Mouse (Mus musculus) myocyte (in vitro differentiated cells): ENCODE data around the gene Fanca. TPM values are rescaled to one million over a fixed set of nuclear protein-coding genes. Genes with fewer than 3 reads are reported as not detected.

ENCODE experiments used
- H3K27me3 ChIP-seq: one replicate; pipeline ENCODE4 v1.6.1; 2011; ENCODE audit not compliant: control insufficient read depth, insufficient read depth, insufficient read length
- H3K36me3 ChIP-seq: one replicate; pipeline ENCODE4 v1.6.1; 2011; ENCODE audit not compliant: control insufficient read depth, insufficient read depth
- H3K4me2 ChIP-seq: one replicate; pipeline ENCODE4 v1.6.1; 2011; ENCODE audit warnings: low read depth, control low read depth
- H3K4me3 ChIP-seq: one replicate; pipeline ENCODE4 v1.5.1; 2011; ENCODE audit warnings: mild to moderate bottlenecking, control low read depth, moderate library complexity
- H3K79me2 ChIP-seq: one replicate; pipeline ENCODE4 v1.6.1; 2011; ENCODE audit not compliant: control insufficient read depth, insufficient read depth
- H3ac ChIP-seq: one replicate; pipeline ENCODE4 v1.6.1; 2011; ENCODE audit not compliant: control insufficient read depth, insufficient read length
- CEBPB ChIP-seq: IDR thresholded peaks from 2 replicates; pipeline ENCODE4 v1.6.1; 2011; ENCODE audit warnings: mild to moderate bottlenecking, moderate library complexity; ENCODE audit not compliant: poor library complexity, insufficient read depth, severe bottlenecking
- E2F4 ChIP-seq: IDR thresholded peaks from one replicate; pipeline ENCODE4 v1.6.1; 2011; ENCODE audit warnings: mild to moderate bottlenecking, control low read depth, moderate library complexity; ENCODE audit not compliant: insufficient read depth
- MAX ChIP-seq: IDR thresholded peaks from one replicate; pipeline ENCODE4 v1.6.1; 2011; ENCODE audit warnings: low read depth, mild to moderate bottlenecking, control low read depth
- MYOD1 ChIP-seq, 3 experiments: IDR thresholded peaks; one replicate each; pipeline ENCODE4 v1.6.1; 2011; ENCODE audit warnings: control low read depth in 2 of 3, low read depth in 2 of 3, mild to moderate bottlenecking in 2 of 3, moderate library complexity in 1 of 3; ENCODE audit not compliant: insufficient read length in 2 of 3, control insufficient read depth in 1 of 3
- MYOG ChIP-seq, 3 experiments: IDR thresholded peaks; one replicate each; pipeline ENCODE4 v1.6.1; 2011; ENCODE audit warnings: control low read depth in 2 of 3, low read depth in 2 of 3, mild to moderate bottlenecking in 2 of 3; ENCODE audit not compliant: insufficient read length in 2 of 3, control insufficient read depth in 1 of 3, insufficient read depth in 1 of 3
- POLR2A ChIP-seq: IDR thresholded peaks from one replicate; pipeline ENCODE4 v1.6.1; 2011; ENCODE audit warnings: low read depth, mild to moderate bottlenecking, control low read depth, moderate library complexity; ENCODE audit not compliant: insufficient read length
- POLR2AphosphoS2 ChIP-seq: IDR thresholded peaks from one replicate; pipeline ENCODE4 v1.6.1; 2011; ENCODE audit warnings: low read depth, control low read depth; ENCODE audit not compliant: insufficient read length
- REST ChIP-seq: IDR thresholded peaks from one replicate; pipeline ENCODE4 v1.6.1; 2011; ENCODE audit warnings: mild to moderate bottlenecking, control low read depth, moderate library complexity; ENCODE audit not compliant: insufficient read depth, insufficient read length
- SRF ChIP-seq: IDR thresholded peaks from one replicate; pipeline ENCODE4 v1.6.1; 2011; ENCODE audit warnings: low read depth; ENCODE audit not compliant: control insufficient read depth, insufficient read length
- TCF12 ChIP-seq: IDR thresholded peaks from one replicate; pipeline ENCODE4 v1.6.1; 2011; ENCODE audit warnings: mild to moderate bottlenecking, control low read depth; ENCODE audit not compliant: poor library complexity, insufficient read depth, severe bottlenecking
- TCF3 ChIP-seq: IDR thresholded peaks from one replicate; pipeline ENCODE4 v1.6.1; 2011; ENCODE audit warnings: low read depth, control low read depth; ENCODE audit not compliant: insufficient read length
- USF1 ChIP-seq: IDR thresholded peaks from one replicate; pipeline ENCODE4 v1.6.1; 2011; ENCODE audit warnings: low read depth, mild to moderate bottlenecking, control low read depth, moderate library complexity
- polyA plus RNA-seq: library from polyadenylated mRNA; unstranded; fragments of >200 nt; fragmentation: generic; extraction: Trizol; gene quantifications from one replicate; pipeline ENCODE4 v1.2.1, GENCODE M21; 2012; ENCODE audit warnings: missing spikeins

Fanca gene
- polyA plus RNA-seq, 1 experiment: 4.0 TPM

GRCm38 (mm10) chr8:123343422-123343821, 25.0 kb upstream of the Fanca start:
- Histone ChIP-seq H3K79me2 (no peaks in the 10 kb centered on the region), H3ac (no peak overlapping the region), H3K4me3 (no peak overlapping the region), H3K4me2 (no peak overlapping the region), H3K27me3 (no peaks in the 10 kb centered on the region), H3K36me3 (no peaks in the 10 kb centered on the region)
- TF ChIP-seq REST (no peak), MAX (no peak), SRF (no peak), POLR2A (no peak), E2F4 (no peak), POLR2AphosphoS2 (no peak)

GRCm38 (mm10) chr8:123342911-123343310, 24.5 kb upstream of the Fanca start:
- no peak for TF ChIP-seq TCF3
- no peak for TF ChIP-seq E2F4
- TF ChIP-seq CEBPB: no peak
- no peak for TF ChIP-seq MYOG (IDR thresholded peaks at IDR 0.05; ENCODE audit: control insufficient read depth in 1 of 3, insufficient read depth in 1 of 3, insufficient read length in 2 of 3, low read depth in 2 of 3)
- TF ChIP-seq MAX: no peak
- no peak for TF ChIP-seq MYOD1 (IDR thresholded peaks at IDR 0.05; ENCODE audit: control insufficient read depth in 1 of 3, insufficient read length in 2 of 3, low read depth in 2 of 3)
- TF ChIP-seq REST: no peak
- no peak for TF ChIP-seq USF1
- no peak for TF ChIP-seq SRF
- no peak for TF ChIP-seq POLR2AphosphoS2
- TF ChIP-seq TCF12: no peak
- no peak for TF ChIP-seq POLR2A

GRCm38 (mm10) chr8:123342253-123342652, 23.9 kb upstream of the Fanca start:
- H3K36me3 ChIP-seq: no peaks in the 10 kb centered on the region
- TF ChIP-seq POLR2A (no peak), CEBPB (no peak), REST (no peak), MAX (no peak), MYOG (IDR thresholded peaks at IDR 0.05; ENCODE audit: control insufficient read depth in 1 of 3, insufficient read depth in 1 of 3, insufficient read length in 2 of 3, low read depth in 2 of 3) (no peak), USF1 (no peak), SRF (no peak), POLR2AphosphoS2 (no peak), MYOD1 (IDR thresholded peaks at IDR 0.05; ENCODE audit: control insufficient read depth in 1 of 3, insufficient read length in 2 of 3, low read depth in 2 of 3) (no peak), TCF3 (no peak)
- no peaks in the 10 kb centered on the region for H3K79me2 ChIP-seq
- no peak overlapping the region for H3K4me3 ChIP-seq
- no peaks in the 10 kb centered on the region for H3K27me3 ChIP-seq
- no peak overlapping the region for H3ac ChIP-seq
- H3K4me2 ChIP-seq: no peak overlapping the region

More at GRCm38 (mm10) chr8:123342911-123343310, 24.5 kb upstream of the Fanca start:
- H3K4me2 ChIP-seq: no peak overlapping the region
- no peaks in the 10 kb centered on the region for H3K27me3 ChIP-seq
- H3K79me2 ChIP-seq: no peaks in the 10 kb centered on the region
- H3ac ChIP-seq: no peak overlapping the region
- no peak overlapping the region for H3K4me3 ChIP-seq
- H3K36me3 ChIP-seq: no peaks in the 10 kb centered on the region

- Histone ChIP-seq H3K4me3 (no peak overlapping the region), H3K79me2 (no peaks in the 10 kb centered on the region), H3ac (no peak overlapping the region), H3K36me3 (no peaks in the 10 kb centered on the region), H3K27me3 (no peaks in the 10 kb centered on the region), H3K4me2 (no peak overlapping the region)
- TF ChIP-seq MAX (no peak), MYOD1 (IDR thresholded peaks at IDR 0.05; ENCODE audit: control insufficient read depth in 1 of 3, insufficient read length in 2 of 3, low read depth in 2 of 3) (no peak), TCF12 (no peak), REST (no peak), SRF (no peak), MYOG (IDR thresholded peaks at IDR 0.05; ENCODE audit: control insufficient read depth in 1 of 3, insufficient read depth in 1 of 3, insufficient read length in 2 of 3, low read depth in 2 of 3) (no peak), POLR2AphosphoS2 (no peak), USF1 (no peak), CEBPB (no peak), POLR2A (no peak), E2F4 (no peak), TCF3 (no peak)
These were observed 23.0 kb upstream of the Fanca start for GRCm38 (mm10) chr8:123341040-123342015.

GRCm38 (mm10) chr8:123340071-123340470, 21.7 kb upstream of the Fanca start:
- Histone ChIP-seq H3K4me2 (no peak overlapping the region), H3K27me3 (no peaks in the 10 kb centered on the region), H3ac (no peak overlapping the region), H3K4me3 (no peak overlapping the region), H3K79me2 (no peaks in the 10 kb centered on the region), H3K36me3 (no peaks in the 10 kb centered on the region)
- TF ChIP-seq REST (no peak), MYOG (IDR thresholded peaks at IDR 0.05; ENCODE audit: control insufficient read depth in 1 of 3, insufficient read depth in 1 of 3, insufficient read length in 2 of 3, low read depth in 2 of 3) (no peak), E2F4 (no peak), POLR2A (no peak), SRF (no peak), POLR2AphosphoS2 (no peak), TCF12 (no peak), MYOD1 (IDR thresholded peaks at IDR 0.05; ENCODE audit: control insufficient read depth in 1 of 3, insufficient read length in 2 of 3, low read depth in 2 of 3) (no peak), USF1 (no peak), TCF3 (no peak), CEBPB (no peak), MAX (no peak)
